Mouse (Mus musculus) hindbrain, embryonic 16.5 days (tissue): ENCODE measurements around the gene Fam8a1. TPM values are rescaled to one million over a fixed set of nuclear protein-coding genes. Genes with fewer than 3 reads are reported as not detected.

ENCODE experiments used
- ATAC-seq: fragments of 200-750 bp; cut with Nextera tagmentation; 2 replicates; pipeline ENCODE4 v1.8.0; 2017; ENCODE audit warnings: moderate TSS enrichment, moderate library complexity
- H3K27ac ChIP-seq: fragments of 300-500 bp; sonication (generic); 2 replicates; pipeline ENCODE4 v1.5.1; 2014; ENCODE audit warnings: low read depth, mild to moderate bottlenecking, control low read depth, low read length, moderate library complexity
- H3K27me3 ChIP-seq: fragments of 300-500 bp; sonication (generic); replicated peaks from 2 replicates; pipeline ENCODE4 v1.6.1; 2014; ENCODE audit warnings: low read length; ENCODE audit not compliant: control insufficient read depth, insufficient read depth
- H3K36me3 ChIP-seq: fragments of 300-500 bp; sonication (generic); 2 replicates; pipeline ENCODE4 v1.6.1; 2014; ENCODE audit warnings: mild to moderate bottlenecking, low read length, moderate library complexity, mixed read lengths; ENCODE audit not compliant: control insufficient read depth, insufficient read depth
- H3K4me1 ChIP-seq: fragments of 300-500 bp; sonication (generic); 2 replicates; pipeline ENCODE4 v1.6.1; 2014; ENCODE audit warnings: low read depth, low read length; ENCODE audit not compliant: control insufficient read depth, insufficient read depth
- H3K4me2 ChIP-seq: fragments of 300-500 bp; sonication (generic); 2 replicates; pipeline ENCODE4 v1.6.1; 2014; ENCODE audit warnings: mild to moderate bottlenecking, low read length, control low read depth, moderate library complexity
- H3K4me3 ChIP-seq: fragments of 300-500 bp; sonication (generic); 2 replicates; pipeline ENCODE4 v1.5.1; 2014; ENCODE audit warnings: mild to moderate bottlenecking, low read length, control low read depth, moderate library complexity
- H3K9ac ChIP-seq: fragments of 300-500 bp; sonication (generic); 2 replicates; pipeline ENCODE4 v1.6.1; 2014; ENCODE audit warnings: low read depth, mild to moderate bottlenecking, control low read depth, low read length, moderate library complexity
- H3K9me3 ChIP-seq: fragments of 300-500 bp; sonication (generic); 2 replicates; pipeline ENCODE4 v1.6.1; 2014; ENCODE audit warnings: mild to moderate bottlenecking, low read length, moderate library complexity; ENCODE audit not compliant: control insufficient read depth
- WGBS: fragments of 180-500 bp; shearing (Covaris S2); extraction: QIAGEN DNeasy Blood & Tissue Kit; methylation state at CpG from one replicate; pipeline ENCODE4 v1.1.7; 2014; 5-methylcytosine and 5-hydroxymethylcytosine counted together
- polyA plus RNA-seq: library from polyadenylated mRNA; unstranded; fragments of >200 nt; fragmentation: Nextera tagmentation; extraction: Ambion mirVana; gene quantifications from 2 replicates; pipeline ENCODE4 v1.2.1, GENCODE M21; 2015

The Fam8a1 gene
- polyA plus RNA-seq, 1 experiment from 2014 or later = 10.8 TPM

DNA sequence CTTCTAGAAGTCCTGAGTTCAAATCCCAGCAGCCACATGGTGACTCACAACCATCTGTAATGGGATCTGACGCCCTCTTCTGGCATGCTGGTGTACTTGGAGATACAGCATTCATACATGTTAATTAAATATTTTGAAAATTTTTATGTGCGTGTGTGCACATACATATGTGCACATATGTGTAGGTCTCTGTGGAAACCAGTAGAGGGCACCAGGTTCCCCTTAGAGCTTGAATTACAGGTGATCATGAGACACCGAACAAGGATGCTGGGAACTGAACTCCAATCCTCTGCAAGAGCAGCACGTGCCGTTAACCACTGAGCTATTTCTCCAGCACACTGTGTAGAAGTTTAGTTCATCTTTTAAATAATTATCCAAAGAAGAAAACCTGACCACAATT lies 10.1 kb upstream of the Fam8a1 start:
- no peak overlapping the region for H3K27ac ChIP-seq
- no peak overlapping the region for H3K4me2 ChIP-seq
- no peaks in the 10 kb centered on the region for H3K36me3 ChIP-seq
- no peaks in the 10 kb centered on the region for H3K4me1 ChIP-seq
- no peak for ATAC-seq
- 91% methylated on average over 5 of the region's 5 CpGs for whole genome bisulfite sequencing
- H3K9me3 ChIP-seq = no peaks in the 10 kb centered on the region
- H3K9ac ChIP-seq = no peak overlapping the region
- H3K4me3 ChIP-seq = no peak overlapping the region
- H3K27me3 ChIP-seq = no peaks in the 10 kb centered on the region; the same call in 1 of the 2 replicates

DNA sequence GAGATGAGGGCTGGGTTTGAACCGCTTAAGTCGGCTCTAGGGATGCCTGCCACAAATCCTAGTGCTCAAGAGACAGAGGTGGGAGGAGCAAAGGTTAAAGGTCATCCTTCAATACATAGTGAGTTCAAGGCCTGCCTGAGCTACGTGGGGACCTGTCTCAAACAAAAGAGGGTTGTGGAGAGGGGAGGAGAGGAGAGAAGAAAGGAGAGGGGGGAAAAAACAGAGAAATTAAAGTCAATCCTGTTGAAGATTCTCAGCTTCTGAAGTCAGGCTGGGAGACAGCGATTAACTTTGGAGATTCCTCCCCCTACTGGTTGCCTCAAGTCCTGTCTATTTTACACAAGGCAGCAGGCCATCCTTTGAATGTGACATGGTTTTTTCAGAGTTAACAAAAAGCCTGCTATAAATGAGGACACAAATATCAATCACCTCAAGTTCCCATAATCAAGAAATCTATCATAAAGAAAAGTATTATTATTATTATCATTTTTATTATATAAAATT lies 5.8 kb upstream of the Fam8a1 start:
- H3K9me3 ChIP-seq = no peaks in the 10 kb centered on the region
- H3K4me1 ChIP-seq = no peaks in the 10 kb centered on the region
- H3K27me3 ChIP-seq = peaks cover 2% of the 10 kb centered on the region; the same call in 1 of the 2 replicates
- no peaks in the 10 kb centered on the region for H3K36me3 ChIP-seq
- H3K27ac ChIP-seq = no peak overlapping the region
- WGBS = 30% methylated on average over 4 of the region's 4 CpGs
- peak; percentile 74; the same call in 1 of the 2 replicates for ATAC-seq
- no peak overlapping the region for H3K4me2 ChIP-seq
- no peak overlapping the region for H3K9ac ChIP-seq
- no peak overlapping the region for H3K4me3 ChIP-seq

DNA sequence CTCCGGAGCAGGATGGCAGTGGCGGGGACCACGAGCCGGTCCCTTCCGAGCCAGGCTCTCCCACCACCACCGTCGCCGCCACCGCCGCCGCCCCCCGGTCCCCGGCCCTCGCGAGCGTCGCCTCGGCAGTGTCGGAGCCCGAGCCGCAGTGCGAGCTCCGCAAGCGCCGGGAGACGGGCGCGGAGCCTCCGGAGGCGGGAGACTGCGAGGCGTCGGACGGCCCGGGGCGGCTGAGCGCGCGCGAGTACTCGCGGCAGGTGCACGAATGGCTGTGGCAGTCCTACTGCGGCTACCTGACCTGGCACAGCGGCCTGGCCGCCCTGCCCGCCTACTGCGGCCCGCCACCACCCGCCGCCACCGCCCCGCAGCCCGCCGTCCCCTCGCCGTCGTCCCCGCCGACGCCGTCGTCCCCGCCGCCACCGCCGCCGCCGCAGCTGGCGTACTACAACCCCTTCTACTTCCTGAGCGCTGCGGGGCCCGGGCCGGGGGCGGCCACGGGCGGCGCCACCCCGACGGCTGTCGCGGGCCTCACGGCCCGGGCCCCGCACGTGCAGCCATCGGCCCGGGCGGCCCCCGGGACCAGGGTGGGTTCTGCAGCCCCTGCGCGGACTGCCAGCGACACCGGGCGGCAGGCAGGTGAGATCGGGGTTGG lies 424 bp downstream of the Fam8a1 start:
- peak overlapping the region; percentile 87 for H3K27ac ChIP-seq
- peak overlapping the region; percentile 82 for H3K4me3 ChIP-seq
- H3K4me1 ChIP-seq = peaks cover 9% of the 10 kb centered on the region
- 0 out of 2 replicates have a peak, but pooled peaks cover 2% of the 10 kb centered on the region for H3K27me3 ChIP-seq
- WGBS = under 1% methylated on average over 27 of the region's 96 CpGs
- peak; percentile 57 for ATAC-seq
- H3K4me2 ChIP-seq = peak overlapping the region; percentile 81
- peaks cover 20% of the 10 kb centered on the region for H3K36me3 ChIP-seq
- no peaks in the 10 kb centered on the region for H3K9me3 ChIP-seq
- H3K9ac ChIP-seq = peak overlapping the region; percentile 95

DNA sequence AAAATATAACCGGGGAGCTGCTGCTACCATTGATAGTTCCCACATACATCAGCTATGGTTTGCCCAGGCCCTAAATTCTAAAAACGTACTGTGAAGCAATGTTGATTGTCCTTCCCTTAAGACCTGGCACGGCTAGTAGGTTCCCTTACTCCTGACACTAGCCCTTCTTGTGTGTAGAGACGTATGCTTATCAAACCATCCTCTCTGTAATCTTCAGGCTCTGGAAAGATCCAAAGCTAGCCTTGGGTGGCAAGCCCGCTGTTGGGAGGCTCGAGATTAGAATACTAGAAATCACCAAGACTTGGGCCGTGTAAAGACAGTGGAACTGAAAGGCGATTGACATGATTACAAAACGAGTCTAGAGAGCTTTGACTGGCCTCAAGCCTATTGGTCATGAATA lies 1.2 kb downstream of the Fam8a1 start:
- WGBS = 70% methylated on average over 9 of the region's 9 CpGs
- no peak for ATAC-seq
- peak overlapping the region; percentile 81 for H3K4me2 ChIP-seq

DNA sequence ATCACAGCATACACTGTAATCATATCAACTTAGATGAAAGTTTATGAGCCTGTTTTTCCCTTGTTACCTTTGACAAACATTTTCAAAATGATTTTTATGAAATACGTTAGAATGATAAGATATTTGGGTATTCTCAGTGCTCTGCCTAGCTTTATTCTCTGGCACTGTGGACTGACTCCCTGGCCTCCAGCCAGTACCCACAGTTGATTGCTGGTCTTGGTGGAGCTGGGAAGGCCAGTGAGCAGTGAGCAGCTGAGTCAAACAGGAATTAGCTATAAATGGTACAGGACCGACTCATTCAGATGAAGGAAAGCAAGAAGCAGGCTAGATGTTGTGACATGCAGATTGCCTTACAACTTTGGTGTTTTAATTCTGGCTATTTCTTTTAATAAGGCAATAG lies 5.3 kb downstream of the Fam8a1 start:
- H3K9ac ChIP-seq = no peak overlapping the region
- no peaks in the 10 kb centered on the region for H3K27me3 ChIP-seq
- 88% methylated on average over 2 of the region's 2 CpGs for WGBS
- ATAC-seq = no peak
- no peak overlapping the region for H3K27ac ChIP-seq
- no peak overlapping the region for H3K4me3 ChIP-seq
- no peaks in the 10 kb centered on the region for H3K9me3 ChIP-seq
- peaks cover 9% of the 10 kb centered on the region for H3K4me1 ChIP-seq
- H3K36me3 ChIP-seq = peaks cover 28% of the 10 kb centered on the region
- H3K4me2 ChIP-seq = no peak overlapping the region

More for the DNA sequence above, 1.2 kb downstream of the Fam8a1 start:
- no peak overlapping the region for H3K27ac ChIP-seq
- H3K9me3 ChIP-seq = no peaks in the 10 kb centered on the region
- peak overlapping the region; percentile 95 for H3K9ac ChIP-seq
- H3K4me1 ChIP-seq = peaks cover 9% of the 10 kb centered on the region
- 0 out of 2 replicates have a peak, but pooled peaks cover 2% of the 10 kb centered on the region for H3K27me3 ChIP-seq
- H3K36me3 ChIP-seq = peaks cover 22% of the 10 kb centered on the region
- peak overlapping the region; percentile 82 for H3K4me3 ChIP-seq

DNA sequence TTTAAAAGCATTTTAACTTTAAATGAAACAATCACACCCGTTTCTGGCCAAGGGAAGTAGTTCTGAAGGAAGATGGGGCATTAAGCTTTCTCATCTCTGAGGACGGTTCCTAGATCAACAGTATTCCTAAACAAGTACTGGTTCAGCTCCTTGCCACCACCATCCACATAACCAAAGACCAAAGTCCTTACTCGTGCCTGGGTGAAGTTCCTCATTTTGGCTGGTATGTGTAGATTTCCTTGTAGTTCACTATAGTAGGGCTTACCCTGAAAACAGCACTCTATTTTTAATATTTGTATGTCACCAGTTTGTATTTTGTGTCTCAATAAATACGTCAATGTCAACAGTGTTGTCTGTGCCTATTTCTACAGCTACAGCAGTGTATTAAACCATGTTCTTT lies 8.4 kb downstream of the Fam8a1 start:
- Histone ChIP-seq H3K27me3 (no peaks in the 10 kb centered on the region), H3K36me3 (peaks cover 24% of the 10 kb centered on the region), H3K9me3 (no peaks in the 10 kb centered on the region), H3K4me3 (no peak overlapping the region), H3K4me1 (no peaks in the 10 kb centered on the region), H3K27ac (no peak overlapping the region), H3K4me2 (no peak overlapping the region), H3K9ac (no peak overlapping the region)
- WGBS = 87% methylated on average over 4 of the region's 4 CpGs
- ATAC-seq = no peak

DNA sequence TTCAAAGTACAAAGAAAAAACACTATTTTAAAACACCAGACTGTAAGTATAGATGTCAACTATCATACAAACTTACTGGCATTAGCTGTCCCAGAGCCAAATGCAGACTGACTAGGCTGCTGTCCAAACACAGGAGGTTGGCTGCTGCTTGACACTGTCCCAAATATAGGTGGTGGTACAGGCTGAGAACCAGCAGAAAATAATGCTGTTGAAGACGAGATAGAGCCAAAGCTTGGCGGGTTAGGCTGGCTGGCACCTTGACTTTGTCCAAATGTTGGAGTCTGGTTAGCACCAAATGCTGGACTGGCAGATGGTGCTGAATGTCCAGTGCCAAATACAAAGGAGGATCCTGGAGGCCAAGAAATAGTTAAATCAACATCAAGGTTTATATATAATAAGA lies 13.6 kb downstream of the Fam8a1 start:
- H3K36me3 ChIP-seq = peaks cover 18% of the 10 kb centered on the region
- no peaks in the 10 kb centered on the region for H3K27me3 ChIP-seq
- no peak overlapping the region for H3K9ac ChIP-seq
- no peak for ATAC-seq
- no peak overlapping the region for H3K4me2 ChIP-seq
- H3K27ac ChIP-seq = no peak overlapping the region
- no peaks in the 10 kb centered on the region for H3K4me1 ChIP-seq
- no peaks in the 10 kb centered on the region for H3K9me3 ChIP-seq
- no peak overlapping the region for H3K4me3 ChIP-seq
- WGBS = 77% methylated on average over 2 of the region's 2 CpGs

DNA sequence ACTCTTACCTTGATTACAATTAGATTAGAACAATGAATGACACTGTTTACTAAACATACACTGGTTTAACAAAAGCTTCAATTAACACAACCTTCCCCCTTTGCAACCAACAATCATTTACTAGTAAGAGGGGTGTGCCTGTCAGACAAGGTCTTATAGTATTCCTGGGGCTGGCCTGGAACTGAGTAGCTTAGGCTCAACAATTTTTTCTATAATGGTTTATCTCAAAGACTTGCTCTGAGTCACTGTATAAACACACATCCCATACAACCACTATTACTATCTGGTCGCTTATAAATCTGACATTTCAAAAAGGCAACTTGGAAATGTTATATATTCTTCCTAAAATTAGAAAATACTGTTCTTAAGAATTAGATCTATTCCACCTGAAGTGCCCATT lies 14.0 kb downstream of the Fam8a1 start:
- no peak for ATAC-seq
- Histone ChIP-seq H3K4me1 (no peaks in the 10 kb centered on the region), H3K27ac (no peak overlapping the region), H3K27me3 (no peaks in the 10 kb centered on the region), H3K9ac (no peak overlapping the region), H3K9me3 (no peaks in the 10 kb centered on the region), H3K36me3 (peaks cover 18% of the 10 kb centered on the region), H3K4me3 (no peak overlapping the region), H3K4me2 (no peak overlapping the region)
- 95% methylated on average over 1 of the region's 1 CpGs for WGBS

DNA sequence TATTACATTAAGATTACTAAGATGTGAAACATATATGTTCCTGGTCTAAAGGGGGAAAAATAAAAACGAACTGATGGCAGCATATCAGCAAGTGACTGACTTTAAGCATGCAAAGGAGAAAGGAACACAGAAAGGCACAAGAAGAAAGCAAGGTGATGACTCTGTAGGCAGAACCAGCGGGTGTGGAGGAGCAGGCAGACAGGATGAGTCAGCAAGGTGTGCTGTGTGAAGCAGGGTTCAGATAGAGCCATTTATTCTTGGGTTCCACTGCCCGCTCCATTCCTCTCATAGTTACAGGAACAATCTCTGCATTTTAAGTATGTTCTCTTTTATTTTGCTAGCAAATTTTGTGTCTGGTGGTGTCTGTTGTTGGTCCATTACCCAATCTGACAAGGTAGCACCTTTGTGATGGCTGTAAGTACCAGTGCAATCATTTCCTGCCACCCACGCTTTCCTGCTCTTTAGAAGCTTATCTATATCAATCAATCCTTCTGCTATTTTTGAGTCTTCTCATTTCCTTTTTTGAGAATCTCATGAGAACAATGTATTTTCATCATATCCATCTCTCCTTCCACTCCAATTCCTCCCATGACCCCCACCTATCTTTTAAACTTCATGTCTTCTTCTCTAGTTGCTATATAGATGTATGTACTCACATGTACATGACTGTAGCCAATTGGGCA lies 21.4 kb downstream of the Fam8a1 start:
- no peak for ATAC-seq
- Histone ChIP-seq H3K4me3 (no peak overlapping the region), H3K36me3 (peaks cover 14% of the 10 kb centered on the region), H3K9ac (no peak overlapping the region), H3K27ac (no peak overlapping the region), H3K4me1 (no peaks in the 10 kb centered on the region), H3K27me3 (no peaks in the 10 kb centered on the region), H3K4me2 (no peak overlapping the region), H3K9me3 (no peaks in the 10 kb centered on the region)
- WGBS = 92% methylated on average over 4 of the region's 4 CpGs
